Mouse (Mus musculus): ENCODE data around the gene Selplg.

DNA sequence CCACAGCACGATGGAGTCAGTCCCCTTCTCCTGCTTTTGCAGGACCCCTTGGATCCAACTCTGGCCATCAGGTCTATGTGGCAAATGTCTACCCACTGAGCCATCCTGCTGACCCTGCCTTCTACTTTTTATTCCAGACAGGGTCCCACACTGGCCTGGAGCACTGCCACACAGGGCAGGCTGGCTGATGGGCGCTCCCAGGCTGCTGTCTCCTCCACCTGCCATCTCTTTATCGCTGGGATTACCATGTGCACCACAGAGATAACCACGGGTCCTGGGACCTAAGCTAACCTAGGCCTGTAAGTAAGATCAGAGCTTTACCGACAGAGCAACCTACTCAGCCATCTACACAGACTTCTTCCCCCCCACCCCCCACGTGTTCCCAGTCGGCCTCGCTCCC, 14.2 kb upstream of the Selplg start:
- TF ChIP-seq CTCF (IDR thresholded peaks at IDR 0.05) (no peak), POLR2A (IDR thresholded peaks at IDR 0.05; ENCODE audit: insufficient read depth, low read depth, low read length) (no peak), EP300 (IDR thresholded peaks at IDR 0.05; ENCODE audit: insufficient read depth, low read depth, low read length) (no peak)

Data from heart, adult 2 months (tissue).